Mouse (Mus musculus): Measurements from ENCODE around the gene Pde2a.

DNA sequence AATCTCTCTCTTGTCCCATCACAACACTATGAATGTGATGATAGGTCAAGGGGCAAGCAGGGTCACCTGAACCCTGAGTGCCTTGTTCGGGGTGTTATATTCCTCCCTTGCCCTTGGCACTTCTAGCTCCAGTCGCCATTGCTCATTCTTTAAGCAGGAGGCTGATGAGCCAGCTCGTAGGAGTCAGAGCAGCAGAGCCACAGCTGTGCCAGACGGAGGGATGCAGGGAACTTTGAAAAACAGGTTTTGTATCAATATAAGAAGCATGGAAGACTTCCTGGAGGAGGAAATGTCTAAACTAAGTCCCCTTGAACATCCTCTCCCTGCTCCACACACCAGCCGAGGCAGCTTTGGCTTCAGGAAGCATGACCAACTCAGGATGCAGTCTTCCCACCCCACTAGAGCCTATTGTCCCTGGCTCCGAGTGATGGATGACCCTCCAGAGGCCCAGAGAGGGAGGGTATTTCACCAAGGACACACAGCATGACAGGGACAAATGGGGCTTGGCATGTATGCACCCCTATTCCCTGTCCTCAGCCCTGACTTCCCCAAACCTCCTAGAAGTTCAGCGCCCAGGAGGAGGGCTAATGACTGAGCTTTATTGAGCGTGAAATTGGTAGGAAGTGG lies 60.5 kb downstream of the Pde2a start:
- TF ChIP-seq CTCF (IDR thresholded peaks at IDR 0.05; ENCODE audit: extremely low read depth, insufficient read length, insufficient replicate concordance, low read depth, low read length) (no peak), POLR2A (IDR thresholded peaks at IDR 0.05; ENCODE audit: low read depth, low read length) (no peak)

Data from small intestine, adult 2 months (tissue).